Mouse (Mus musculus) myocyte (in vitro differentiated cells): Measurements from ENCODE around the gene Wnt8b.

Source experiments
- E2F4 ChIP-seq: IDR thresholded peaks from one replicate; pipeline ENCODE4 v1.6.1; 2011; ENCODE audit warnings: mild to moderate bottlenecking, control low read depth, moderate library complexity; ENCODE audit not compliant: insufficient read depth
- MYOD1 ChIP-seq, 3 experiments: IDR thresholded peaks; one replicate each; pipeline ENCODE4 v1.6.1; 2011; ENCODE audit warnings: control low read depth in 2 of 3, low read depth in 2 of 3, mild to moderate bottlenecking in 2 of 3, moderate library complexity in 1 of 3; ENCODE audit not compliant: insufficient read length in 2 of 3, control insufficient read depth in 1 of 3
- POLR2A ChIP-seq: IDR thresholded peaks from one replicate; pipeline ENCODE4 v1.6.1; 2011; ENCODE audit warnings: low read depth, mild to moderate bottlenecking, control low read depth, moderate library complexity; ENCODE audit not compliant: insufficient read length
- TCF12 ChIP-seq: IDR thresholded peaks from one replicate; pipeline ENCODE4 v1.6.1; 2011; ENCODE audit warnings: mild to moderate bottlenecking, control low read depth; ENCODE audit not compliant: poor library complexity, insufficient read depth, severe bottlenecking

GRCm38 (mm10) chr19:44510534-44511175 lies 17.4 kb downstream of the Wnt8b start:
- no peak for TF ChIP-seq E2F4
- TF ChIP-seq TCF12, result no peak
- no peak for TF ChIP-seq POLR2A
- TF ChIP-seq MYOD1 (IDR thresholded peaks at IDR 0.05; ENCODE audit: control insufficient read depth in 1 of 3, insufficient read length in 2 of 3, low read depth in 2 of 3), result no peak
